Mouse (Mus musculus): Measurements from ENCODE around the gene Shmt2.

DNA sequence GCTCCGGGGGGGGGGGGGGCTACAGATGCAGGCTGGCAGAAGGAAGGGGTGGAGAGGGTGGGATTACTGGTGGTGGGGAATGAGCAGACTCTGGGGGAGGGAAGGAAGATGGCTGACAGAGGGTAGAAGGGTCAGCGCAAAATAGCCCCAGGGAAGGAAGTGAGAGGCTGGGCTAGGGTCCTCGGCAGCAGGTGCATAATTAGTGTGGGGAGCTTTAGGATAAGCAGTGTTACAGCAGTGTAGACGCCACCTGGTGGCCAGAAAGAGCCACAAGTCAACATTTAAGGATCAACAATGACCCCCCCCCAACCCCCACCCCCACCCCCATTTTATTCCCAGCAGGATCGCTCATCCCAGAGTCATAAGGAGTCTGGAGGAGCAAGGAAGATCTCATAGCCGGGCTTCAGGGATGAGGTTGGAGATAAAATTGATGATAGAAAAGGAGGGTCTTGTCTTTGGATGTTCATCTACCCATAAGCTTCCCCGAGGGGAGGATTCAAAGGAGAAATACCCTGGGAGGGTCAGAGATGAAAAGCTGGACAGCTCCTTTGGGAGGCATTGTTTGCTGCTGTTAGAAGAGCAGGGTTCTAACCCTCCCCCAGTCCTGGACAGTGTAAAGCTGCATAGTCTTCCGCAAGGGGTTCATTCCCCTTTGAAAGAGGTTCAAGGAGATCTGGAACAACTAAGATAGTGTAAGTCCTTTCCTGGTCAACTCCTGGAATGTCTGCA, 14.5 kb upstream of the Shmt2 start:
- TF ChIP-seq MYOG (IDR thresholded peaks at IDR 0.05; ENCODE audit: control insufficient read depth in 1 of 3, insufficient read depth in 1 of 3, insufficient read length in 2 of 3, low read depth in 2 of 3) = no peak
- TF ChIP-seq MAX (IDR thresholded peaks at IDR 0.05; ENCODE audit: low read depth) = no peak
- no peak for TF ChIP-seq POLR2A (IDR thresholded peaks at IDR 0.05; ENCODE audit: insufficient read length, low read depth)
- TF ChIP-seq SRF (IDR thresholded peaks at IDR 0.05; ENCODE audit: control insufficient read depth, insufficient read length, low read depth) = no peak
- TF ChIP-seq POLR2AphosphoS2 (IDR thresholded peaks at IDR 0.05; ENCODE audit: insufficient read length, low read depth) = peak; percentile 16
- no peak for TF ChIP-seq E2F4 (IDR thresholded peaks at IDR 0.05; ENCODE audit: insufficient read depth)
- no peak for TF ChIP-seq USF1 (IDR thresholded peaks at IDR 0.05; ENCODE audit: low read depth)
- TF ChIP-seq TCF3 (IDR thresholded peaks at IDR 0.05; ENCODE audit: insufficient read length, low read depth) = no peak
